Mouse (Mus musculus) gastrocnemius, postnatal 10 days (tissue): Measurements from ENCODE around the gene Gan. TPM values are rescaled to one million over a fixed set of nuclear protein-coding genes. Genes with fewer than 3 reads are reported as not detected.

Experiments used
- DNase-seq: peaks from one replicate; pipeline ENCODE4 v3.0.0; 2021; ENCODE audit warnings: mixed read lengths
- total RNA-seq, 2 experiments: library from RNA; stranded (reverse); gene quantifications; 2 replicates each; pipeline ENCODE4 v1.2.3; 2021

The Gan gene
- total RNA-seq, 2 experiments from 2014 or later, result 4.8 to 6.5 TPM

DNA sequence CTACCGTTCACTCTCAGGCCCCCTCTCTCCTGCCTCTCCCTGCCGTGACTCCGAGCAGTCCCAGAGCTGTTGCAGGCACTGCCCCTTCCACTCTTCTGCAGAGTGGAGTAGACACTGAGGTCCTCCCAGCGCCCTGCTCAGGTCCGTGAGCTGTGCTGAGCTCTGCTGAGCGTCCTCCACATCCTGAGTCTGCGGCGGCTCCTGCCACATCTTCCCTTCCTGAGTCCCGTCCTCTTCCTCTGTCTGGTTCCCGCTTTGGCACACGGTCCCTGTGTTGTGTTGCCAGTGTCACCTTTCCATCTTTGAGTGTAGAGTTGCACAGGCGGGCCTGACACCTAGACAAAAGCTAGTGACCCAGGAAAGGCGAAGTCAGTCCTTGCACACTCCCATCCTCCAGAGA lies 42.4 kb downstream of the Gan start:
- DNase-seq, result no peak

DNA sequence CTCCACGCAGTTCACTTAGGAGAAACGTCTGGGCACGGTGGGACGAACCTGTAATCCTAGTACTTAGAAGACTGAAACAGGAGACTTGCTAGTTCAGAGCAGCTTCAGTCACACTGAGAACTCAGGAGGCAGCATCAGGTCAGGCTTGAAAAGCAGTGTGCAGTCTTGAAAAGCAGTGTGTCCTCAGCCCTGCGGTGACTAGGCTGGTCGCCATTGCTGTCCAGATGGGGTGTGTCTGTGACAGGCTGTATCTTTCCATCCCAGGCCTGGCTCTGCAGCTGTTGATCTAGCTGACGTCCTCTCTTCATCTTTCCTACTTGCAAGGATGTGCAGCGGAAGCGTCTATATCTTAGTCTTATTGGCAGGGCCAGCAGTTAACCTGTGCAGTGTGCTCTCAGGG lies 42.9 kb downstream of the Gan start:
- DNase-seq, result no peak

- DNase-seq, result no peak
Observed at GRCm38 (mm10) chr8:117201221-117202017, 43.5 kb downstream of the Gan start.

DNA sequence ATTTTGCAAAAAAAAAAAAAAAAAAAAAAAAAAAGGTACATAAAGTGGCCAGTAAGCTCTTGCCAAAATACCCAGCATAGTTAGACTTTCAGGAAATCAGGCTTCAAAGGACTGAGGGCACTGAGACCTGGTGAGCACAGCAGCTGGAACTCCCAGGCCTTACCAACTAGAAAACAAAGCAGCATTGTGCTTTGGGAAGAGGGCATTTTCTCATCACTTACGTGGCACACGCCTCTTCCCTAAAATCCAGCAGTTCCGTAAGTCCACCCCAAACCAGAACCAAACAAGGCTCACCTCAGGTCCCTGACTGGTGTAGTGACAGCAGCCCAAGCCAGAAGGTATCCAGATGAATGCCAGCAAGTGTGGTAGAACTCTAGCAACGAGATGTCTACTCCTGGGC lies 45.1 kb downstream of the Gan start:
- no peak for DNase-seq

DNA sequence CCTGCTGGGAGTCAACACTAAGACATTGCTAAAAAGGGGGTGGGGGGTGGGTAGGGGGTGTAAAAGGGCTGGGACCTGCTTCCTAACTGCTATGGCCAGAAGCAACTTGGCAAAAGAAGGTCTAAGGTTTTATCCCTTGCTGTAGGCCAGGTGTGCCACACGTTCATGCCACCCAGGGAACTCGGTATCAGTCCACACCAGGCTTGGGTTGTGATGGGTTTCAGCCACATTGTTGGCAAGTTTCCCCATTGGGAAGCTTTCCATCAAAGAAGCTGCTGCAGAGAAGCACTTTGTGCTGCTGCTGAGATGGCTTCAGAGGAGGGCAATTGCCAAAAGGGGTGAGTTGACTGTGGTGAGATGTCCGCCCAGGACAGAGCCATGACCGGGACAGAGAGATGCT lies 47.9 kb downstream of the Gan start:
- no peak for DNase-seq

GRCm38 (mm10) chr8:117206636-117207035 lies 48.7 kb downstream of the Gan start:
- no peak for DNase-seq

DNA sequence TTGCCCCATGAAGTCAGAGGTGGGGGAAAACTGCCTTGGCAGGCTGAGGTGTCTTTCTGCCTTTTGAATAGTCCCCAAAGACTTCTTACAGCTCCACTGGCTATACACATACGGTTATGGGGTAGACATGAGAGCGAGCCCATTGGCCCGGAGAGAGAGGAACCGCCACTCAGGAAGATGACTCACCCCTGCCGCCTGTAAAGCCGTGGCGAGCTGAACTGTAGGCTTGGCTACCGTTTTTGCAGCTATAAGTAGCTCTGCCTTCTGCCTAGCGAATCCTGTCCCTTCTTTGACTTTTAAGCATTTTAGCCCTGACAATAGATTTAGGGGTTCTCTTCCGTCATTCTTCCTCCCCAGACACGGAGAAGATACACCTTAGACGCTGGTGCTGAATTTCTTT lies 51.2 kb downstream of the Gan start:
- DNase-seq, result no peak

GRCm38 (mm10) chr8:117212100-117212499 lies 54.2 kb downstream of the Gan start:
- DNase-seq, result no peak

GRCm38 (mm10) chr8:117217724-117218123 lies 59.8 kb downstream of the Gan start:
- DNase-seq, result no peak

GRCm38 (mm10) chr8:117222396-117222795 lies 64.5 kb downstream of the Gan start:
- no peak for DNase-seq

- peak; percentile 90 for DNase-seq
Observed at GRCm38 (mm10) chr8:117224630-117225029, 66.7 kb downstream of the Gan start.

DNA sequence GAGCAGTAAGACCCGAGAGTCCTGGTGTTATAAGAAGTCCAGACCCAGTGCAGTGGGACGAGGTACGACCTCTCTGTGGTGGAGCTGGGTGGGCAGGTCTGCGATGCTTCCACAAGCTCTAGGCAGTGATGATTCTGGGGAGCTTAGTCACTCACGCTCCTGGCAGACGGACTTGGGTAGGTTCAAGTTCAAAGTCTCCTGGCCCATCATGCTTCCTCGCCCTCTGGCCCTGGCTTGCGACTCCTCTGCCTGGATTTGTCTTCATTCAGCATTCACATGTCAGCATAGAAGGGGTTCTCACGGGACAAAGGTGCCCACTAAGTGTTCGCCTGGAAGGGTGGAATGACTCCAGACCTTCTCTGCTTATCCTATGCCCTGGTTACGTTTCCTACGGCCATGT lies 68.4 kb downstream of the Gan start:
- DNase-seq, result no peak

GRCm38 (mm10) chr8:117227339-117227738 lies 69.4 kb downstream of the Gan start:
- no peak for DNase-seq

GRCm38 (mm10) chr8:117233199-117233598 lies 75.3 kb downstream of the Gan start:
- DNase-seq, result no peak

GRCm38 (mm10) chr8:117236531-117236930 lies 78.6 kb downstream of the Gan start:
- DNase-seq, result no peak

DNA sequence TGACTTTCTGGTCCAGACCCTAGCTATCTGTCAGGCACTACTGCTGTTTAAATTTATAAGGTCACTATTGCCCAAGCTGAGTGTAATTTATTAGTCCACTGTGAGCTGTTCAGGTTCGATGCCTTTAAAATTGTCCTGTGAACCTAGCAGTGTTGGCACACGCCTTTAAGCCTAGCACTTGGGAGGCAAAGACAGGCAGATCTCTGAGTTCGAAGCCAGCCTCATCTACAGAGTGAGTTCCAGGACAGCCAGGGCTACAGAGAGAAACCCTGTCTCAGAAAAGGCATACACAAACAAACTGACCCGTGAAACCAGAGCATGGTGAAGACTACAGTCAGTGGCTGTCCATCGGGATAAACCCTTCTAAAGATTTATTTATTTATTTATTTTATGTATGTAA lies 82.4 kb downstream of the Gan start:
- DNase-seq, result no peak

- DNase-seq, result no peak
Observed at GRCm38 (mm10) chr8:117240841-117241494, 83.0 kb downstream of the Gan start.

- DNase-seq, result no peak
Observed at GRCm38 (mm10) chr8:117241848-117242247, 83.9 kb downstream of the Gan start.

- no peak for DNase-seq
Observed at GRCm38 (mm10) chr8:117242286-117242685, 84.4 kb downstream of the Gan start.

DNA sequence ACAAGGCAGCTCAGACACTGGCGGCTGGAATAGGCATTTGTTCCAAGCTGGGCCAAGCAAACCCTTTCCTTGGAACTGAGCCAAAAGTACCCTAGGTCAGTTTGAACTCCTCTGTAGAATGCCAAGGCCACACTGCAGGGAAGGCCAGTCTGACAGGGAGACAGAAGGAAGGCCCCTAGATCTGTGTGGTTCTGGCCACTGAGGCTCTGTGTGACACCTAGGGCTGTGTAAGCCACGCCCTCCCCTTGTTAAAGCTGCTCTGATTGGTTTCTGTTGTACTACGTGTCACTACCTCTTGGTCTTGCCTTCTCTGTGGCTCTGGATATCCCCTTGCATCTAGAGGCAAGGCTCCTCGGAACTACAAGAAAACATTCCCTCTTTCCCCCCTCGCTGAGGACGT lies 86.7 kb downstream of the Gan start:
- no peak for DNase-seq

GRCm38 (mm10) chr8:117248341-117248740 lies 90.4 kb downstream of the Gan start:
- DNase-seq, result no peak

DNA sequence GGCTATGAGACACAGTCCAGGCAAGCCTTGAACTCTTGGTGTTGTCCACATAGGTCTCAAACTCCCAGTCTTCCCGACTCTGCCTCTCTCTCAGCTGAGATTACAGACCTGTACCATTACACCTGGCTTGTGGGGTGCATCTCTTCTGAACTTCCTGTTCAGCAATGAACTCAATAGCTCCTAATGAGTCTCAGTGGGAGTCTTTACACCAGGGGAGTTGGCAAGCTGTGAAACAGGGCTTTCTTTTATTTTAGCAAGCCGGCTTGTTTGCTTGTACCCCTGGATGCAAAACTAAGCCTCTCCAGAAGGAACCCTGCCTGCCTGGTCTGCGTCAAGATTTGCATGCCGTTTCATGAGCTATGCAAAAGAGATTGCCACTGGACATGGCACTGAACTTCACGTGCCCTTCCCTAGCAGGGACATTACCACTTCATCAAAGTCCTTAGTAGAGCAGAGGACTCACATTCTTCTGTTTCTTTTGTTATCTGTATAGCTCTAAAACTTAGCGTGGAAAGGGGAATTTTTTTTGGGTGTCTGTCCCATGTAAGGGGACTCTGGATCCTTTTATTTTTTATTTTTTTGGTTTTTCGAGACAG lies 93.2 kb downstream of the Gan start:
- no peak for DNase-seq

DNA sequence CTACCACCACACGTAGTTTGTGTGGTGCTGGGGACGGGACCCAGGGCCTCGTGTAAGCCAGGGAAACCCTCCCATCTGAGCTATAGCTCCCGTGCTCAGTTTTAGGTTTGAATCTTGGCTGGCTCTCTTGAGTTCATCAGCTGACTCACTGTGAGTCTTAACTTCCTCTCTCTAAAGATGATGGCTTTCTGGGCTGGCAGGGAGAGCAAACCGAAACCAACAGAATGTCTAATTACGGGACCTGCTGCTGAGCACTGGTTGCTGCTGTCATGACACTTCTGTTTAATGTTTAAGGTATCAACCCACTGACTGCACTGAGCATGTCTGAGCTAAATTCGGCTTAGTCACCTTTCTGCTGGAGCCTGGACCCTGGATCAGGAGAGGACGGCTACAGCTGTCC lies 94.7 kb downstream of the Gan start:
- DNase-seq, result no peak
